8 mouse cellular contexts compared by ENCODE assay signal in the genomic region with DNA sequence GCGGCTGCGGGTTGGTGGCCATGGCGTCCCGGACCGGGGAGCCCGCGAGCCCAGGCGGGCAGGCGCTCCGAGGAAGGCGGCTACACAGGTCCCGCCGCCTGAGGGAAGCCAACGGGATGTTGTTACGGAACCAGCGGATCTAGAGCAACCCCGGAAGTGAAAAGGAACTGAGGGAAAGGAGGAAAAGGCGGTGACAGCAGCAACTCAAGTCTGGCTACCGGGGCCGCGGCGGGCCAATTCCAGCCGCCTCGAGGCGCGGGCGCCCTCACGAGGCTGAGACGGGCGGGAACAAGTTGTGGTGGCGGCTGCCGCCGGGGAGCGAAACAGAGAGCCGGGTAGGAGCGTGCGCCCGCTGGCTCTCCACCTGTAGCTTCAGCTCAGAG. TPM values are rescaled to one million over a fixed set of nuclear protein-coding genes. Genes with fewer than 3 reads are reported as not detected.
A peak's percentile ranks its signal among the peaks of the same experiment; 100 is the strongest.
DNase-seq lines count a peak whose midpoint lies in the region; ATAC-seq and TF ChIP-seq lines count a peak whose summit lies in the region.

A gene (minus strand): TSS at position 169 of the 383 bp plus-strand sequence.

- peak within 1 kb of the TSS; percentile 96 for H3K9ac ChIP-seq in embryonic facial prominence, embryonic 15.5 days
- peak within 1 kb of the TSS; percentile 92 for H3K9ac ChIP-seq in limb, embryonic 14.5 days (ENCODE audit: low read depth, low read length, severe bottlenecking)
- H3K9ac ChIP-seq in midbrain, postnatal 0 days (replicated peaks; ENCODE audit: low read length, poor library complexity, severe bottlenecking), result peak within 1 kb of the TSS; percentile 68

- peak; percentile 91 for ATAC-seq in embryonic facial prominence, embryonic 15.5 days (ENCODE audit: insufficient number of reproducible peaks, low FRiP score, low TSS enrichment, low read depth)
- ATAC-seq in limb, embryonic 14.5 days (ENCODE audit: low FRiP score, low read depth), result peak; percentile 94
- peak; percentile 94 for ATAC-seq in midbrain, postnatal 0 days (ENCODE audit: low FRiP score)

- no peaks in the 10 kb centered on the region for H3K27me3 ChIP-seq in embryonic facial prominence, embryonic 15.5 days
- no peaks in the 10 kb centered on the region for H3K27me3 ChIP-seq in limb, embryonic 14.5 days (ENCODE audit: control insufficient read depth, insufficient read depth, low read length)
- no peaks in the 10 kb centered on the region for H3K27me3 ChIP-seq in midbrain, postnatal 0 days (ENCODE audit: insufficient read depth, low read length)

- H3K4me2 ChIP-seq in embryonic facial prominence, embryonic 15.5 days (replicated peaks), result peak within 1 kb of the TSS; percentile 65
- H3K4me2 ChIP-seq in limb, embryonic 14.5 days (replicated peaks; ENCODE audit: low read depth, low read length, severe bottlenecking), result peak within 1 kb of the TSS; percentile 80
- peak within 1 kb of the TSS; percentile 71 for H3K4me2 ChIP-seq in midbrain, postnatal 0 days (ENCODE audit: low read depth, low read length, poor library complexity, severe bottlenecking)

- TF ChIP-seq CTCF in bone marrow, adult 2 months (IDR thresholded peaks at IDR 0.05; ENCODE audit: control insufficient read depth, insufficient read depth, low read length), result peak; percentile 46; the same call in 1 of the 2 replicates
- TF ChIP-seq CTCF in midbrain, postnatal 0 days (IDR thresholded peaks at IDR 0.05), result peak; percentile 77

- H3K36me3 ChIP-seq in embryonic facial prominence, embryonic 15.5 days, result no peaks in the 10 kb centered on the region
- no peaks in the 10 kb centered on the region for H3K36me3 ChIP-seq in limb, embryonic 14.5 days (ENCODE audit: control insufficient read depth, insufficient read depth, low read length)
- no peaks in the 10 kb centered on the region for H3K36me3 ChIP-seq in midbrain, postnatal 0 days (ENCODE audit: insufficient read depth, low read length)

- peak within 1 kb of the TSS; percentile 68 for H3K27ac ChIP-seq in bone marrow, adult 2 months (ENCODE audit: control insufficient read depth, insufficient read depth, low read depth, low read length, poor library complexity)
- peak within 1 kb of the TSS; percentile 70 for H3K27ac ChIP-seq in embryonic facial prominence, embryonic 15.5 days (replicated peaks)
- H3K27ac ChIP-seq in limb, embryonic 14.5 days (replicated peaks; ENCODE audit: low read depth, low read length), result peak within 1 kb of the TSS; percentile 68
- H3K27ac ChIP-seq in midbrain, postnatal 0 days (ENCODE audit: low read depth, low read length), result peak within 1 kb of the TSS; percentile 55; the same call in 1 of the 2 replicates

- DNase-seq in 416B (ENCODE audit: low read depth), result peak; percentile 95
- DNase-seq in heart, adult 8-10 months (ENCODE audit: low spot score), result peak; percentile 98
- peak; percentile 98 for DNase-seq in kidney, adult 9 months
- peak; percentile 93 for DNase-seq in limb, embryonic 14.5 days (ENCODE audit: low spot score)
- peak; percentile 96 for DNase-seq in midbrain, postnatal 0 days (ENCODE audit: low spot score)
- DNase-seq in spleen, postnatal 14 days (ENCODE audit: low spot score in 2 of 2), result peak; percentile 88 to 91

- peak; percentile 65; the same call in 1 of the 2 replicates for TF ChIP-seq POLR2A in bone marrow, adult 2 months (IDR thresholded peaks at IDR 0.05; ENCODE audit: borderline replicate concordance, control insufficient read depth, low read depth, low read length)
- 0 out of 2 replicates have a peak, but pooled peaks have one; percentile 63 for TF ChIP-seq POLR2A in limb, embryonic 14.5 days (IDR thresholded peaks at IDR 0.05; ENCODE audit: borderline replicate concordance, extremely low read depth, insufficient read depth, insufficient read length)

- no peaks in the 10 kb centered on the region for H3K9me3 ChIP-seq in embryonic facial prominence, embryonic 15.5 days (replicated peaks)
- no peaks in the 10 kb centered on the region for H3K9me3 ChIP-seq in limb, embryonic 14.5 days (ENCODE audit: control insufficient read depth, low read length)
- no peaks in the 10 kb centered on the region for H3K9me3 ChIP-seq in midbrain, postnatal 0 days (ENCODE audit: low read length)

- peak within 1 kb of the TSS; percentile 80 for H3K4me3 ChIP-seq in bone marrow, adult 2 months (replicated peaks; ENCODE audit: control insufficient read depth, low read depth, low read length)
- H3K4me3 ChIP-seq in embryonic facial prominence, embryonic 15.5 days (replicated peaks), result peak within 1 kb of the TSS; percentile 99
- peak within 1 kb of the TSS; percentile 98 for H3K4me3 ChIP-seq in limb, embryonic 14.5 days (replicated peaks; ENCODE audit: low read length)
- peak within 1 kb of the TSS; percentile 97 for H3K4me3 ChIP-seq in midbrain, postnatal 0 days (ENCODE audit: low read depth, low read length)

- WGBS in bone marrow, adult 2 months, result under 1% methylated on average over 38 of the region's 38 CpGs
- WGBS in embryonic facial prominence, embryonic 15.5 days, result 0% methylated on average over 38 of the region's 38 CpGs
- 0% methylated on average over 36 of the region's 38 CpGs for WGBS in limb, embryonic 14.5 days
- 0% methylated on average over 38 of the region's 38 CpGs for WGBS in midbrain, postnatal 0 days

- no peaks in the 10 kb centered on the region; the same call in 1 of the 2 replicates for H3K4me1 ChIP-seq in bone marrow, adult 2 months (ENCODE audit: control insufficient read depth, insufficient read depth, low read length)
- peaks cover 20% of the 10 kb centered on the region for H3K4me1 ChIP-seq in embryonic facial prominence, embryonic 15.5 days
- peaks cover 7% of the 10 kb centered on the region for H3K4me1 ChIP-seq in limb, embryonic 14.5 days (ENCODE audit: control insufficient read depth, insufficient read depth, low read length)
- peaks cover 12% of the 10 kb centered on the region; the same call in 1 of the 2 replicates for H3K4me1 ChIP-seq in midbrain, postnatal 0 days (ENCODE audit: insufficient read depth, low read length)

RNA-seq across cellular contexts. Expression of the gene that starts here (rescaled TPM):
- 14.9 and 34.7 TPM in 2 replicates for polyA plus RNA-seq in bone marrow, adult 2 months (2011; ENCODE audit: insufficient read depth, insufficient read length, low replicate concordance, missing spikeins)
- 24.9 and 26.7 TPM in 2 replicates for polyA plus RNA-seq in embryonic facial prominence, embryonic 15.5 days (2015; fragmentation: Nextera tagmentation; extraction: Ambion mirVana)
- 10 to 100 TPM; 18.0 to 18.6 (median 18.4) TPM for total RNA-seq in heart, adult 8-10 months (2022)
- polyA plus RNA-seq in limb, embryonic 14.5 days (2012; rRNA removed), result 8.5 and 11.8 TPM in 2 replicates
- 23.9 and 27.6 TPM in 2 replicates for polyA plus RNA-seq in limb, embryonic 14.5 days (2014; fragmentation: Nextera tagmentation; extraction: Ambion mirVana)
- total RNA-seq in midbrain, postnatal 0 days (2014; rRNA removed), result 16.6 and 20.0 TPM in 2 replicates
- 24.2 and 30.6 TPM in 2 replicates for polyA plus RNA-seq in midbrain, postnatal 0 days (2015; fragmentation: Nextera tagmentation; extraction: Ambion mirVana)

Comparison
In these comparisons a context has a peak if more than half of its experiments do, and no peak if none do; other contexts are left out.
1. Peak in every context shown above with its lines: DNase-seq, ATAC-seq, H3K4me3 ChIP-seq and H3K27ac ChIP-seq.